Mouse (Mus musculus) heart, embryonic 10.5 days (tissue): ENCODE results near the gene Nudt3. TPM values are rescaled to one million over a fixed set of nuclear protein-coding genes. Genes with fewer than 3 reads are reported as not detected.
A peak's percentile ranks its signal among the peaks of the same experiment; 100 is the strongest.

Source experiments
- DNase-seq: peaks from one replicate; pipeline ENCODE4 v3.0.0-alpha.2; 2017; ENCODE audit warnings: low spot score
- H3K27ac ChIP-seq: fragments of 300-500 bp; sonication (generic); 2 replicates; pipeline ENCODE4 v1.5.1; 2016; ENCODE audit warnings: mild to moderate bottlenecking
- H3K27me3 ChIP-seq: fragments of 300-500 bp; sonication (generic); 2 replicates; pipeline ENCODE4 v1.6.1; 2016; ENCODE audit warnings: mild to moderate bottlenecking; ENCODE audit not compliant: poor library complexity, insufficient read depth, severe bottlenecking
- H3K36me3 ChIP-seq: fragments of 300-500 bp; sonication (generic); 2 replicates; pipeline ENCODE4 v1.6.1; 2016; ENCODE audit warnings: mild to moderate bottlenecking, moderate library complexity
- H3K4me1 ChIP-seq: fragments of 300-500 bp; sonication (generic); 2 replicates; pipeline ENCODE4 v1.6.1; 2016; ENCODE audit warnings: mild to moderate bottlenecking
- H3K4me3 ChIP-seq: fragments of 300-500 bp; sonication (generic); 2 replicates; pipeline ENCODE4 v1.5.1; 2016; ENCODE audit warnings: mild to moderate bottlenecking, moderate library complexity
- H3K9me3 ChIP-seq: fragments of 300-500 bp; sonication (generic); 2 replicates; pipeline ENCODE4 v1.6.1; 2016; ENCODE audit warnings: mild to moderate bottlenecking, moderate library complexity
- WGBS: fragments of 180-500 bp; shearing (Covaris S2); methylation state at CpG from one replicate; pipeline ENCODE4 v1.1.7; 2016; 5-methylcytosine and 5-hydroxymethylcytosine counted together
- polyA plus RNA-seq: library from polyadenylated mRNA; unstranded; fragments of >200 nt; fragmentation: Nextera tagmentation; extraction: Ambion mirVana; gene quantifications from 2 replicates; pipeline ENCODE4 v1.2.1, GENCODE M21; 2016

Gene Nudt3
- 89.7 and 107 TPM in 2 replicates for polyA plus RNA-seq

DNA sequence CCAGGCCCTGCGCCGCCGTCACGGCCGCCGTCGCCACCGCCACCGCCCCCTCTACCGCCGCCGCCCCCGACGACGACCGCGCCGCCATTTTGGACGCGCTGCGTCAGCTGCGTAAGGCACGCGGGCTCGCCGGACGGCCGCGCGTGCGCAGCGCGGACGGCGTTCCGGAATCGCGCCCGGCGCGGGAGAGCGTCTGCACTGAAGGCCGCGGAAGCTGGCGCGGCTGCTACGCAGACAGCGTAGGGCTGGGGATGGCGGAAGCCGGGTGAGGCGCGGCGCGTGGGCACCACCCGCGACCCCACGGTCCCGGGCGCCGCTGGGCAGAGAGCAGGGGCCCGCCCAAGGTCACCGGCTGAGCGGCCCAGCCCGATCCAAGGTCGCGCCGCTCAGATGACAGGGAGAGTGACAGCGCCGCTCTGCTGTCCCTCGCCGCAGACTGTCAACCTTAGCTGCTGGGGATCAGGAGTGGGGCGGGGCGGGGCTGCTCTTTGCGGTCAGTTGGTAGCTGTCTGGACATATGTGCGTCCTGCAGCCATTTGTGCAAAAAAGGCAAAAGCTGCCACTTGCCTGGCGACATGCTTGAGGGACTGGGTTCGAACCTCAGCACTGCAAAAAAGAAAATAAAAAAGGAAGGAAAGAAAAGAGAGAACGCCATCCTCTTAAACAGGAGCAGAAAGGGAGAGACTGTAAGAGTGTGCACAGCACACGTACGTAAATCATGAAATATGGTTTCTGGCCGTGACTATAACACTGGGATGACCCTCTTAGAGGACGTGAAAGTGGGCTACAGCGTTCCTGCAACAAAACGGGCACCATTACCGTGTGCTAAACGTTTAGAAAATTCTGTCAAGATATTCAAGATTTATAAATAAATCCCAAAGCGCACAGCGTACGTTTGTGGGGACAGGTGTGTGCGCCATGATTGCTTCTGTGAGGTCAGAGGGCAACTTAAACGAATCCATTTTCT, at the start of gene Nudt3:
Nudt3 (minus strand) TSS at position 136 of the 967 bp plus-strand sequence.
- Histone ChIP-seq H3K4me3 (peak within 1 kb of the TSS; percentile 99), H3K9me3 (no peaks in the 10 kb centered on the region), H3K36me3 (peaks cover 8% of the 10 kb centered on the region), H3K4me1 (peaks cover 40% of the 10 kb centered on the region), H3K27me3 (no peaks in the 10 kb centered on the region), H3K27ac (peak within 1 kb of the TSS; percentile 100)
- DNase-seq, result peak; percentile 94
- 8% methylated on average over 91 of the region's 91 CpGs for WGBS

DNA sequence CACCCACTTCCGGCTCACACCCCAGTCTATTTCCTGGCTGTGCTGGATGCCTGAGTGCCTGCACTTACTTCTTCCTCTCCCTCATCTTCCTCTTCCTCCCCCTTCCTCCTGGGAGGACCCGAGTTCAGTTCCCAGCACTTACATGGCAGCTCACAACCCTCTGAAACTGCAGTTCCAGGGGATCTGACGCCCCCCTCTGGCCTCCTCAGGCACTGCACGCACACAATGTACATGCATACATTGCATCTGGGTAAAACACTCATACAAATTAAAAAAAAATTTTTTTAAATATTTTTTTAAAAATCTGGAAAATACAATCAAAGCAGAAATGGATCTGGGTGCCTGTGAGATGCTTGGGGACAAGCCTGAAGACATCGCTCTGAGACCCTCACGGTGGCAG, 48.4 kb upstream of the Nudt3 start:
- WGBS, result 77% methylated on average over 6 of the region's 6 CpGs
- DNase-seq, result no peak
- H3K9me3 ChIP-seq, result no peaks in the 10 kb centered on the region
- H3K27ac ChIP-seq, result no peak overlapping the region
- no peaks in the 10 kb centered on the region for H3K36me3 ChIP-seq
- no peaks in the 10 kb centered on the region for H3K27me3 ChIP-seq
- no peak overlapping the region for H3K4me3 ChIP-seq
- peaks cover 7% of the 10 kb centered on the region for H3K4me1 ChIP-seq

DNA sequence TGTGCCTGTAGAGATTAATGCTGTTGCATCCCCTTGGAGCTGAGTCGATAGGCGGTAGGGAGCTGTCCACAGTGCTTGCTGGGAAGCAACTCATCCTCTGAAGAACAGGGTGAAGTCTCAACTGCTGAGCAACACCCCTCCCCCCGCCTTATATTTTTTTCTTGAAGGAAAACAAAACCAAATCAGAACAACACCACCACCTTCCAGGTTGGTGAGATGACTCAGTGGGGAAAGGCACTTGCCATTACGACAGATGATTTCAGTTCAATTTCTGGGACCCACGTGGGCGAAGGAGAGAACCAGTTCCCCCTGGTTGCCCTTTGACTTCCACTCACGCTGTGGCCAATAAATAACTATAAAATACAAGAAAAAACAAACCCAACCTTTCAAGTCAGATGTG, 35.5 kb upstream of the Nudt3 start:
- peaks cover 20% of the 10 kb centered on the region for H3K4me1 ChIP-seq
- H3K36me3 ChIP-seq, result no peaks in the 10 kb centered on the region
- H3K27ac ChIP-seq, result no peak overlapping the region
- H3K4me3 ChIP-seq, result no peak overlapping the region
- no peak for DNase-seq
- peaks cover 39% of the 10 kb centered on the region for H3K27me3 ChIP-seq
- 66% methylated on average over 7 of the region's 7 CpGs for WGBS
- H3K9me3 ChIP-seq, result no peaks in the 10 kb centered on the region

DNA sequence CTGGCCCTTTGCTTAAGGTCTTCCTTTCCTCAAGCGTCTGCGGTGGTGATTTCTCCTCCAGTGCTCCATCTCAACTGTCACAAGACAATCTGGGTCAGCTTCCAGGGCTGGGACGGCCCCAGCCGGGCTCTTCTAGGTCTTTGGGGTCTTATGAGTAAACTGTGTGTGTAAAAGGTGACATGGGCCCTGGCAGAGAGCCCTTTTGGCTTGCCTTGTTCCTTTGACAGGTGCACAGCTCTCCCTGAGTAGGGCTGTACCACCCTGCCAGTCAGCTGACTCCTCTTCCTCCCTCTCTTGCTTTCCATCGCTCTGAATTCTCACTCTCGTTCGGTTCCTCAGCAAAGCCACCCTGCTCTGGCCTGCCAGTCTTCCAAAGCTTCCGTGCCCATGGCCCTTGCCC, 33.8 kb upstream of the Nudt3 start:
- Histone ChIP-seq H3K4me3 (no peak overlapping the region), H3K27me3 (peaks cover 45% of the 10 kb centered on the region), H3K9me3 (no peaks in the 10 kb centered on the region), H3K27ac (no peak overlapping the region), H3K4me1 (peaks cover 24% of the 10 kb centered on the region), H3K36me3 (no peaks in the 10 kb centered on the region)
- DNase-seq, result no peak
- 68% methylated on average over 8 of the region's 8 CpGs for WGBS

DNA sequence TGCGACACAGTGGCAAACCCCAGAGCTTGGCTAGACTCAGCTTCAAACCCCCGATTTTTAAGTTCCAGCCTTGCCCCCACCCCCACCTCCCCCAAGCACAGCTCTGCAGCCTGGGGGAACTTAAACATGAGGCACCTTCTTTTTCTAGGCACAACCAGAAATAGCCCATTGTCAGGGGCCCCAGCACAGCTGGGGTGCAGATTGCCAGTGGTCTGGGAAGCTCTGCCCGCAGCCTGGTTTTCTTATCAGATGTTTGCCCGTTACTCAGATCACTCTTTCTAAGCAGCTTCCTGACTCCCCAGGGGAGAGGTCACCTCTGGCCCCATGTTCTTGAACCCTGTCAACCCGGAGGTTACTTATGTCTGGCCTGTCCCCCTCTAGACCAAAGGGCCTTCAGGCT, 33.1 kb upstream of the Nudt3 start:
- H3K36me3 ChIP-seq, result no peaks in the 10 kb centered on the region
- DNase-seq, result no peak
- H3K4me1 ChIP-seq, result peaks cover 24% of the 10 kb centered on the region
- peak overlapping the region; percentile 68 for H3K4me3 ChIP-seq
- H3K27me3 ChIP-seq, result peaks cover 45% of the 10 kb centered on the region
- no peaks in the 10 kb centered on the region for H3K9me3 ChIP-seq
- 0 out of 2 replicates have a peak overlapping the region, but pooled peaks have one; percentile 72 for H3K27ac ChIP-seq
- 3% methylated on average over 5 of the region's 5 CpGs for WGBS

DNA sequence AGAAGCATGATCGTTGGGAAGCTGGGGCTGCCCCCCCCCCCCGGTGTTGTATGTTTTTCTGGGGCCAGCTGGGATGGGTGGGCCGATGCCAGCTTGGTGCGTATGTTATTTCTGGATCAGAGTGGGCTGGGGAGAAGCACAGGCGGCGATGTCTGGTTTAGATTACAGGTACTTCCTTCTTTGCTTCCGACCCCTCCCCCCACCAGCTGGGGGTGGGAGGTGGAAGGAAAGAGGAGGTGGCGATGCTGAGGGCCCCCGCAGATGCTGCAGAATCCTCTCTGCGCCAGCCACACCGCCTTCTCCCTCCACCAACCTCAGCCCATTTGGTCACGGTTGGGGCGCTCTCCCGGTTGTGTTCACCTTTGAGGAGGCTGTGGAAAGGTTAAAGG, 32.7 kb upstream of the Nudt3 start:
- peaks cover 47% of the 10 kb centered on the region for H3K27me3 ChIP-seq
- 0 out of 2 replicates have a peak overlapping the region, but pooled peaks have one; percentile 72 for H3K27ac ChIP-seq
- H3K9me3 ChIP-seq, result no peaks in the 10 kb centered on the region
- peaks cover 24% of the 10 kb centered on the region for H3K4me1 ChIP-seq
- H3K4me3 ChIP-seq, result peak overlapping the region; percentile 68
- no peaks in the 10 kb centered on the region for H3K36me3 ChIP-seq
- WGBS, result 1% methylated on average over 14 of the region's 14 CpGs
- no peak for DNase-seq

DNA sequence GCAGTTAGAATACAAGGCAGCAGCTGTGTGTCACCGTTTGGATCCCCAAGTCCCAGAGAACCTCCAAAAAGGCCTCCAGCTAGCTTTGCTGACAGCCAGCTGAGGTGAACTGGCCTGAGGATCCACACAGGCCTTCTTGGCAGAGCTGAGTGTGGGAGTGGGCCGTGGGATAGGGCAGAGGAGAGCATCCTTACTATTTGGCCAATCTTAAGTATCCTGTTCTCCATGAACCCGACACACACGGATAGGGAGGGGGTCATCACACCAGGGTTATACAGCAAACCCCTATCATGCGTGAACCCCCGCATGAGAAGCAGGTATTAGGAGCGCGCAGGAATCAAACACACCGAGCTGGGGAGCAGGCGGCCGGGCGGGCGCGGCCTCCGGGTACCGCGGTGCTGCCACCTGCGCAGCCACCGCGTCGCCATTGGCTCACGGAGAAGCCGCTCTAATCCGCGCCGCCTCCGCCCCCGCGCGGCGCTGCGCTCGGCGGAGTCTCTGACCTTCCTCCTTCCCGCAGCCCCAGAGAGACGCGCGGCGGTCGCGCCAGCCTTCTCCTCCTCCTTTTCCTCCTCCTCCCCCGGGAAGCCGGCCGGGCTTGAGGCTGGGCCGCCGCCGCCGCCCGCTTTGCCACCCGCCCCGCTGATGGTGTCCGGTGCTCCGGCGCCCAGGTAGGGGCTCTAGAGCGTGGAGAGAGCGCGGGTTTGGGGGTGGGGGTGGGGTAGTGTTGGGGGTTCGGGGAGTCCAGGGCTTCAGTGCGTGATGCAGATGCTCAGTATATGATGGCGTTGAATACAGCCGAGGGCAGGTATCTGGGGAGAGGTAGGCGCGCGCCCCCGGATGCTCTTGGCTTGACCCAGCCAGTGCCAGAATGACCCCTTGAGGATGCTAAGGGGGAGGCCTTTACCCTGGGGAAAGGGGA, 32.1 kb upstream of the Nudt3 start, which contains the start of gene Pacsin1:
Pacsin1 (plus strand) TSS at position 421 of the 922 bp plus-strand sequence.
- DNase-seq, result no peak
- peaks cover 31% of the 10 kb centered on the region for H3K4me1 ChIP-seq
- H3K27ac ChIP-seq, result peak within 1 kb of the TSS; percentile 72
- WGBS, result 2% methylated on average over 65 of the region's 65 CpGs
- H3K4me3 ChIP-seq, result peak within 1 kb of the TSS; percentile 68
- H3K36me3 ChIP-seq, result no peaks in the 10 kb centered on the region
- peaks cover 54% of the 10 kb centered on the region for H3K27me3 ChIP-seq
- H3K9me3 ChIP-seq, result no peaks in the 10 kb centered on the region

DNA sequence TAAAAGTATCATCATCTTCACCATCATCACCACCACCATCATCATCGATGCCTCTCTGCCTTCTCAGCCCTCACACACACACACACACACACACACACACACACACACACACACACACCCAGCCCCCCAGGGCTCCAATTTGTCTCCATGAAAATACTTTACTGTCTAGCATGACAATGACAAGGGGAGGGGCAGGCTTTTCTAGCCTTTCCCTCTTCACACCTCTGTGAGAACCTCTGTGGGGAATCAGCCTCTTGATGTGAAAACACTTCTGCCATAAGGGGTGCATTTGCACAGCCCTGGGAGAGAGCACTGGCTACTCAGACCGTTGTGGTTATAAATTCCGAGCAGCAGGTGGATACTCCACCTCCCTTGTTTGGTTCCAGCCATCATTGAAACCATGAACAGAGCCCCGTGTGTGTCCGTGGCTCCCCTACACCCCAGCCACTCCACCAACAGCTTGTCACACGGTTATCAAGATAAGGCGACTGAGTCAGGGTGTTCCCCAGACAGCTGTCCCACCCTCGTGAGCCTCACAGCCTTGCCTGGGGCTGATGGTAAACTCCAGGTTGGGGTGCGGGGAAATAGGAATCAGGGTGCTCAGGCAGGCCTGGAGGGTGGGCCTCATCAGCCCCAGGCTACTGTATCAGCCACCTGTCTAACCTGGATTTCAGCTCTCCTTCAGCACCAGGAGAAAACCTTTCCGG, 30.1 kb upstream of the Nudt3 start:
- Histone ChIP-seq H3K36me3 (no peaks in the 10 kb centered on the region), H3K9me3 (no peaks in the 10 kb centered on the region), H3K27me3 (peaks cover 58% of the 10 kb centered on the region), H3K4me1 (peaks cover 31% of the 10 kb centered on the region), H3K27ac (no peak overlapping the region), H3K4me3 (no peak overlapping the region)
- 47% methylated on average over 10 of the region's 10 CpGs for WGBS
- DNase-seq, result no peak

DNA sequence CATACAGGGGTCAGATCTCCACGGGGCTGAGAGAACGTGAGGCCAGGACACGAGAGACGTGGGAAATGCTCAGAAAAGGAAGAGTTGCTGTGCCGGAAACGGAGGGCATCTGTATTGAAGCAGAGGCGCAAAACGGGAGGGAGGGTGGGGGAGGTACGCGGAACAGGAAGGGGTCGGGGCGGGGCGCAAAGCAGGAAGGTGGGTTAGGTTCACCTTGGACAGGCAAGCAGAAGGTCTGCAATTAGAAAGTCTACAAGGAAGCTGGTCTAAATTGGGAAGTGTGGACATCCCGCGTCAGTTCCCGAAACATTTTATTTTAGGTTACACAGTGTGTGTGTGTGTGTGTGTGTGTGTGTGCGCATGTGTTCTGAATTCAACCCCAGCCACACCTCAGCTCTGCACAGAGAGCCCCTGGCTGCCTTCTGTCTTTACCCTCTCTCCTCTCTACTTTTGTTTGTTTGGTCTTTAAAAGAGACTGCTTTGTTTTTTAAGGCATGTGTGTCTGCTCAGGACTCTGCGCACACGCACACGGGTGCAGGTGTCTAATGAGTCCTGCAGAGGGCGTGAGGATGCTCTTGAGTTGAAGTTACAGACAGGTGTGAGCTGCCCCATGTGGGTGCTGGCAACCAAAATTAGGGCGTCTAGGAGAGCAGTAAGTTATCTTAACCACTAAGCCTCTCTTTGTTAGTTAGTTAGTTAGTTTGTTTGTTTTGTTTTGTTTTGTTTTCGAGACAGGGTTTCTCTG, 28.9 kb upstream of the Nudt3 start:
- no peaks in the 10 kb centered on the region for H3K9me3 ChIP-seq
- H3K36me3 ChIP-seq, result no peaks in the 10 kb centered on the region
- DNase-seq, result no peak
- H3K4me1 ChIP-seq, result peaks cover 31% of the 10 kb centered on the region
- no peak overlapping the region for H3K27ac ChIP-seq
- peaks cover 54% of the 10 kb centered on the region for H3K27me3 ChIP-seq
- WGBS, result 87% methylated on average over 23 of the region's 23 CpGs
- no peak overlapping the region for H3K4me3 ChIP-seq

DNA sequence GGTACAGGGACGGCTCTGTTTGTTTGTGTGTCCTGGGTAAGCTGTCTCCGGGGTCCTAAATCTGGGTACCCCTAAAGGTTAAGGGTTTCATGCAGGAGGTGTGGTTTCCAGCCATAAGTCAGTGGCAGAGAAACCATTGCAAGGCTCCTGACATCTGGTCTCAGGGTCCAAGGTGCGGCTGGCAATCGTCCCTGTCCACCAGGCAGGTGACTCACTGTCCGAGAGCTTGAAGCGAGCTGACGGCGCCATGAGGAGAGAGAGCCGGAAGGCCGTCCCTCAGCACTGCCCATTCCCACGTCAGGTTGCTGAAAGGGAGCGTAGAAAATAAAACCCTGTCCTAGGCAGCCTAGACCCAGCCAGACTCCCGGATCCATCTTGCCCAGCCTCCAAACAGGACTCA, 27.3 kb upstream of the Nudt3 start:
- H3K36me3 ChIP-seq, result no peaks in the 10 kb centered on the region
- H3K4me3 ChIP-seq, result no peak overlapping the region
- no peak for DNase-seq
- no peak overlapping the region for H3K27ac ChIP-seq
- 71% methylated on average over 13 of the region's 13 CpGs for WGBS
- peaks cover 37% of the 10 kb centered on the region for H3K27me3 ChIP-seq
- H3K4me1 ChIP-seq, result peaks cover 23% of the 10 kb centered on the region
- no peaks in the 10 kb centered on the region for H3K9me3 ChIP-seq

DNA sequence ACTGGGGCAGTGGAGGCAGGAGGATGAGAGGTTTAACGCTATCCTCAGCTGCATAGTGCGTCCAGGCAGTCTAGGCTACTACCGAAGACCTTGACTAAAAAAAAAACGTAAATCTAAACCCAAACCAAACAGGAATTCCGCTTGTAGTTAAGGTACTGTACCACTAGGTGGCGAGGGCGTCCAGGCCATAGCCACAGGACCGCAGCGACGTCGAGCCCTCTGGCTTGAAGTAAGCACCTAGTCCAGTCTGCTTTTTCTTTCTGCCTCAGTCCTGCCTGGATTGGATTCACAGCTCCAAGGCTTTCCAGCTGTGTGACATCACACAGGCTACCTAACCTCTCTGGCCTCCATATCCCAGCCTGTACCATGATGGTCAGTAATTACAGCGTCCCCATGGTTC, 26.9 kb upstream of the Nudt3 start:
- Histone ChIP-seq H3K36me3 (no peaks in the 10 kb centered on the region), H3K4me3 (no peak overlapping the region), H3K4me1 (peaks cover 18% of the 10 kb centered on the region), H3K27ac (no peak overlapping the region), H3K27me3 (peaks cover 33% of the 10 kb centered on the region), H3K9me3 (no peaks in the 10 kb centered on the region)
- DNase-seq, result no peak
- 11% methylated on average over 12 of the region's 12 CpGs for WGBS

DNA sequence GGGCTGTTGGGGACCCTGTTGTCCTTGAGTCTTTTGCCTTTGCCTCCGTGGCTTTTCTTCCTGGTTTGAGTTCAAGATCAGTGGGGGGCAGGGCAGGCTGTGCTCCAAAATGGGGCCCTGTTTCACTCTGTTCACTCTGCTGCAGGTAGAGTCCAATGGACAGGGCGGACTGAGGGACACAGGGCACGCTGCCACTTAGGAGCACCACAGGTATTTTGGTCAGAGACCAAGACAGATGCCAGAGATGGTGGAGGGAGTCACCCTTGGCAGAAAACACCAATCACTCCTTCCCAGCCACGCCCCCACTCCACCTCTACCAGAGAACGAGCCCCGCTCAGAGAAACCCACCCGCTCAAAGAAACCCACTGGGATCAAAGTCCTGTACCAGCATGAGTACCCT, 22.5 kb upstream of the Nudt3 start:
- DNase-seq, result no peak
- Histone ChIP-seq H3K27ac (no peak overlapping the region), H3K27me3 (0 out of 2 replicates have a peak, but pooled peaks cover 9% of the 10 kb centered on the region), H3K9me3 (no peaks in the 10 kb centered on the region), H3K4me1 (peaks cover 20% of the 10 kb centered on the region), H3K4me3 (no peak overlapping the region), H3K36me3 (no peaks in the 10 kb centered on the region)
- WGBS, result 34% methylated on average over 7 of the region's 7 CpGs
